Mouse (Mus musculus): Measurements from ENCODE around the gene Prr15l.

DNA sequence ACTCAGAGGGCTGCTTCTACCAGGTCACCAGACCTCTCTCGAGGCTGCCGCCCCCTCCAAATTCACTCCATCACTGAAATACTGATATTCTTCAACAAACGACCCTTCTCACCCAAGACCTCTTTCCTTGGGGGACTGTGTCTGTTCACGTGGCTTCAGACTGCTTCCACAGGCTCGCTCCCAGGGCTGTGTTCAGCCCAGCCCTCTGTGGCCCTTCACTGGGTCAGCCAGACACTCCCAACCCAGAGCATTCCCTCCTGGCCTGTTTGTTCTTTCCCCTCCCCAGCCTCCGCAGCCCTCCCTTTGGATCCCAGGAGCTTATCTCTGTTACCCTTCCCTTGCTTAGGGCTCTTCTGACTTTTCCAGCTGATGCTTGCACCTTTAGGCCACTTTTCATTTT lies 40.6 kb downstream of the Prr15l start:
- no peak for TF ChIP-seq POLR2A (IDR thresholded peaks at IDR 0.05; ENCODE audit: low read depth, low read length)
- TF ChIP-seq CTCF (IDR thresholded peaks at IDR 0.05; ENCODE audit: borderline replicate concordance, insufficient read depth, low read length): no peak

All from embryonic fibroblast, embryonic 13.5 days (primary cell).